In genomic region chr2:105521841-105522240, GRCm38 (mm10) we compare ENCODE assay signal across 19 mouse cellular contexts.
A peak's percentile ranks its signal among the peaks of the same experiment; 100 is the strongest.
DNase-seq lines count a peak whose midpoint lies in the region; ATAC-seq lines count a peak whose summit lies in the region.
"Had no signal": no experiment of that assay in that cellular context is flagged by ENCODE, and none has a peak within 500 bp of the region (broad histone marks: within the 10 kb centered on the region; RNA-seq: fewer than 3 reads in every experiment).

No protein-coding gene starts in this region.

- intact Hi-C loops in left cerebral cortex, postnatal 36 days (cut with DNase I): loop anchor here (5.0 kb wide), 1 partner anchor 560 kb away; no protein-coding TSS in a partner anchor

- H3K27ac ChIP-seq in forebrain, embryonic 10.5 days: 0 out of 2 replicates have a peak overlapping the region, but pooled peaks have one; percentile 8
- H3K27ac ChIP-seq in forebrain, embryonic 13.5 days: no peak overlapping the region
- no peak overlapping the region for H3K27ac ChIP-seq in kidney, embryonic 14.5 days (ENCODE audit: low read depth, low read length)
- H3K27ac ChIP-seq: embryonic facial prominence, embryonic 13.5 days; hindbrain, embryonic 12.5 days; layer of hippocampus, adult 2 months; liver, embryonic 13.5 days; neural tube, embryonic 12.5 days had no signal

- 10% methylated on average over 4 of the region's 4 CpGs for WGBS in forebrain, embryonic 10.5 days
- WGBS in forebrain, embryonic 13.5 days: 19% methylated on average over 4 of the region's 4 CpGs
- 5% methylated on average over 4 of the region's 4 CpGs for WGBS in kidney, embryonic 14.5 days

- H3K9me3 ChIP-seq in forebrain, embryonic 10.5 days: no peaks in the 10 kb centered on the region
- H3K9me3 ChIP-seq in forebrain, embryonic 13.5 days (replicated peaks): no peaks in the 10 kb centered on the region
- no peaks in the 10 kb centered on the region for H3K9me3 ChIP-seq in kidney, embryonic 14.5 days (ENCODE audit: control insufficient read depth, low read length)
- H3K9me3 ChIP-seq: embryonic facial prominence, embryonic 13.5 days; hindbrain, embryonic 12.5 days; liver, embryonic 13.5 days; neural tube, embryonic 12.5 days had no signal

- H3K4me3 ChIP-seq in forebrain, embryonic 10.5 days: no peak overlapping the region
- H3K4me3 ChIP-seq in forebrain, embryonic 13.5 days: no peak overlapping the region
- no peak overlapping the region for H3K4me3 ChIP-seq in kidney, embryonic 14.5 days (ENCODE audit: low read length)
- H3K4me3 ChIP-seq: embryonic facial prominence, embryonic 13.5 days; hindbrain, embryonic 12.5 days; layer of hippocampus, adult 2 months; liver, embryonic 13.5 days; neural tube, embryonic 12.5 days had no signal

- no peaks in the 10 kb centered on the region for H3K36me3 ChIP-seq in forebrain, embryonic 10.5 days (replicated peaks)
- H3K36me3 ChIP-seq in forebrain, embryonic 13.5 days (ENCODE audit: poor library complexity, severe bottlenecking): no peaks in the 10 kb centered on the region
- H3K36me3 ChIP-seq in kidney, embryonic 14.5 days (ENCODE audit: control insufficient read depth, insufficient read depth, low read length): no peaks in the 10 kb centered on the region
- H3K36me3 ChIP-seq: embryonic facial prominence, embryonic 13.5 days; hindbrain, embryonic 12.5 days; liver, embryonic 13.5 days; neural tube, embryonic 12.5 days had no signal

- H3K27me3 ChIP-seq in forebrain, embryonic 10.5 days (ENCODE audit: poor library complexity, severe bottlenecking): peaks cover 78% of the 10 kb centered on the region
- peaks cover 26% of the 10 kb centered on the region for H3K27me3 ChIP-seq in forebrain, embryonic 13.5 days
- no peaks in the 10 kb centered on the region for H3K27me3 ChIP-seq in kidney, embryonic 14.5 days (ENCODE audit: control insufficient read depth, insufficient read depth, low read length)
- H3K27me3 ChIP-seq: liver, embryonic 13.5 days had no signal

- no peak overlapping the region for H3K9ac ChIP-seq in forebrain, embryonic 13.5 days
- H3K9ac ChIP-seq in kidney, embryonic 14.5 days (ENCODE audit: low read depth, low read length): no peak overlapping the region
- H3K9ac ChIP-seq: embryonic facial prominence, embryonic 13.5 days; hindbrain, embryonic 12.5 days; liver, embryonic 13.5 days; neural tube, embryonic 12.5 days had no signal

- H3K4me2 ChIP-seq in forebrain, embryonic 13.5 days: no peak overlapping the region
- H3K4me2 ChIP-seq in kidney, embryonic 14.5 days (replicated peaks; ENCODE audit: low read depth, low read length): no peak overlapping the region
- H3K4me2 ChIP-seq: embryonic facial prominence, embryonic 13.5 days; hindbrain, embryonic 12.5 days; liver, embryonic 13.5 days; neural tube, embryonic 12.5 days had no signal

- no peak for ATAC-seq in forebrain, embryonic 13.5 days
- peak; percentile 94 for ATAC-seq in kidney, embryonic 14.5 days (ENCODE audit: low FRiP score, low TSS enrichment)
- ATAC-seq: inflammation-experienced regulatory T-cells, adult 6 months had no signal

- DNase-seq in forebrain, embryonic 10.5 days (ENCODE audit: extremely low spot score, low spot score): no peak
- peak; percentile 58 for DNase-seq in embryo, embryonic 10.5 days (ENCODE audit: low spot score)
- DNase-seq in kidney, postnatal 4 days: peak; percentile 14 to 33
- no peak for DNase-seq in left cerebral cortex, postnatal 36 days (ENCODE audit: low spot score in 2 of 2)
- no peak for DNase-seq in cerebellum, postnatal 14 days
- no peak for DNase-seq in testis, postnatal 14 days (ENCODE audit: low spot score)
- DNase-seq: adrenal gland, postnatal 25 days; cerebellum, adult 9-11 months; gastrocnemius, postnatal 14 days; left cerebral cortex, postnatal 4 days; liver, embryonic 13.5 days; thymus, postnatal 36 days had no signal

- peaks cover 43% of the 10 kb centered on the region for H3K4me1 ChIP-seq in forebrain, embryonic 10.5 days
- peaks cover 30% of the 10 kb centered on the region for H3K4me1 ChIP-seq in forebrain, embryonic 13.5 days
- 0 out of 2 replicates have a peak, but pooled peaks cover 4% of the 10 kb centered on the region for H3K4me1 ChIP-seq in kidney, embryonic 14.5 days (ENCODE audit: control insufficient read depth, insufficient read depth, low read length)
- H3K4me1 ChIP-seq: embryonic facial prominence, embryonic 13.5 days; liver, embryonic 13.5 days had no signal

Comparison
In these comparisons a context has a peak if more than half of its experiments do, and no peak if none do; other contexts are left out.
1. DNase-seq: peak in embryo, embryonic 10.5 days (single experiment) and kidney, postnatal 4 days (2 of 2); none in forebrain, embryonic 10.5 days (single experiment), left cerebral cortex, postnatal 36 days (0 of 2), cerebellum, postnatal 14 days (0 of 2) and testis, postnatal 14 days (single experiment).